Mouse (Mus musculus) neural tube, embryonic 12.5 days (tissue): Measurements from ENCODE around the gene Olfr78. TPM values are rescaled to one million over a fixed set of nuclear protein-coding genes. Genes with fewer than 3 reads are reported as not detected.

Experiments used
- polyA plus RNA-seq: library from polyadenylated mRNA; unstranded; fragments of >200 nt; fragmentation: Nextera tagmentation; extraction: Ambion mirVana; gene quantifications from 2 replicates; pipeline ENCODE4 v1.2.1, GENCODE M21; 2016

Olfr78 gene
- polyA plus RNA-seq, 1 experiment from 2014 or later, result 0.48 TPM

Other genes with a start within 250 kb of the Olfr78 start
- not detected in 2 replicates for gene Olfr547, start 224.7 kb downstream of the Olfr78 start, polyA plus RNA-seq
- not detected in 2 replicates for gene Olfr548-ps1, start 218.6 kb downstream of the Olfr78 start, polyA plus RNA-seq
- gene Olfr549, start 209.6 kb downstream of the Olfr78 start, polyA plus RNA-seq, result not detected in 2 replicates
- 0.20 TPM in 1 of 2 replicates, not detected in the other for gene Trim21, start 194.0 kb downstream of the Olfr78 start, polyA plus RNA-seq
- gene Olfr550, start 188.0 kb downstream of the Olfr78 start, polyA plus RNA-seq, result not detected in 2 replicates
- not detected in 2 replicates for gene Olfr551, start 167.6 kb downstream of the Olfr78 start, polyA plus RNA-seq
- not detected in 2 replicates for gene Olfr552, start 161.7 kb downstream of the Olfr78 start, polyA plus RNA-seq
- gene Olfr553, start 141.3 kb downstream of the Olfr78 start, polyA plus RNA-seq, result not detected in 2 replicates
- not detected in 2 replicates for gene Olfr554, start 121.0 kb downstream of the Olfr78 start, polyA plus RNA-seq
- not detected in 2 replicates for gene Olfr555, start 100.6 kb downstream of the Olfr78 start, polyA plus RNA-seq
- not detected in 2 replicates for gene Olfr556, start 94.6 kb downstream of the Olfr78 start, polyA plus RNA-seq
- 10.8 and 12.4 TPM in 2 replicates for gene Trim68, start 72.1 kb downstream of the Olfr78 start, polyA plus RNA-seq
- not detected in 2 replicates for gene Olfr557, start 63.6 kb downstream of the Olfr78 start, polyA plus RNA-seq
- 1.3 and 1.8 TPM in 2 replicates for gene Olfr558, start 57.3 kb downstream of the Olfr78 start, polyA plus RNA-seq
- 0.08 TPM in 1 of 2 replicates, not detected in the other for gene Olfr33, start 40.4 kb downstream of the Olfr78 start, polyA plus RNA-seq
- 0.20 TPM in 1 of 2 replicates, not detected in the other for gene Olfr559, start 32.0 kb downstream of the Olfr78 start, polyA plus RNA-seq
- gene Olfr560, start 105 bp downstream of the Olfr78 start, polyA plus RNA-seq, result not detected in 2 replicates
- 0.13 and 0.18 TPM in 2 replicates for gene Olfr561, start 11.8 kb upstream of the Olfr78 start, polyA plus RNA-seq
- gene Olfr564, start 44.0 kb upstream of the Olfr78 start, polyA plus RNA-seq, result not detected in 2 replicates
- gene Olfr566, start 99.3 kb upstream of the Olfr78 start, polyA plus RNA-seq, result not detected in 2 replicates
- not detected in 2 replicates for gene Olfr568, start 117.7 kb upstream of the Olfr78 start, polyA plus RNA-seq
- not detected in 2 replicates for gene Olfr569, start 131.4 kb upstream of the Olfr78 start, polyA plus RNA-seq
- gene Olfr570, start 135.1 kb upstream of the Olfr78 start, polyA plus RNA-seq, result not detected in 2 replicates
- gene Olfr571, start 158.1 kb upstream of the Olfr78 start, polyA plus RNA-seq, result not detected in 2 replicates
- not detected in 2 replicates for gene Olfr572, start 164.9 kb upstream of the Olfr78 start, polyA plus RNA-seq
- gene Olfr573-ps1, start 183.1 kb upstream of the Olfr78 start, polyA plus RNA-seq, result not detected in 2 replicates
- gene Olfr574, start 189.0 kb upstream of the Olfr78 start, polyA plus RNA-seq, result not detected in 2 replicates
- gene Olfr575, start 199.3 kb upstream of the Olfr78 start, polyA plus RNA-seq, result not detected in 2 replicates
- gene Olfr576, start 203.2 kb upstream of the Olfr78 start, polyA plus RNA-seq, result not detected in 2 replicates
- gene Olfr577, start 216.5 kb upstream of the Olfr78 start, polyA plus RNA-seq, result not detected in 2 replicates
- not detected in 2 replicates for gene Olfr578, start 229.9 kb upstream of the Olfr78 start, polyA plus RNA-seq